Mouse (Mus musculus) hindlimb bud, embryonic 11.5 days (tissue): ENCODE results near the gene Tnks2.
A peak's percentile ranks its signal among the peaks of the same experiment; 100 is the strongest.
"Not testable (repeated sequence)": the region's sequence is repeated elsewhere in the genome, so short reads cannot be mapped to it uniquely, and the experiment has no call there.

Experiments used
- DNase-seq: peaks from one replicate; pipeline ENCODE4 v3.0.0-alpha.2; 2012; ENCODE audit warnings: low read depth, low spot score; ENCODE audit errors: extremely low spot score

The Tnks2 gene

DNA sequence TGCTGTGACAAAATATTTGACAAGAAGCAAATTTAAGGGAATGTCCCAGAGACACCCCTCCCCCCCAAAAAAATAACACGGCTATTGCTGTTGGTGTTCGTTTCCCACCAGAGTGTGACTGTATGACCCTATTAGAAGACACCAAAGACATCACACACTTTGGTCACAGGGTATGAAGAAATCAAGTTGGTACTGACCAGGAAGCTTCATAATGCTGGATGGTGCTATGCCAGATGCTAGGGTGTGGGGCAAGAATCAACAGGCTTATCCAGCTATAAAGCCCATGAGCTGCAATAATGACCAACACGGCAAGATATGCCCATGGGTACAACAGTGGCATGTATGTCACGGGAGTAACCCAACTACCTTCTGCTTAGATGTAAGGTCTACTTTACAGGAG lies 11.3 kb upstream of the Tnks2 start:
- DNase-seq: no peak

DNA sequence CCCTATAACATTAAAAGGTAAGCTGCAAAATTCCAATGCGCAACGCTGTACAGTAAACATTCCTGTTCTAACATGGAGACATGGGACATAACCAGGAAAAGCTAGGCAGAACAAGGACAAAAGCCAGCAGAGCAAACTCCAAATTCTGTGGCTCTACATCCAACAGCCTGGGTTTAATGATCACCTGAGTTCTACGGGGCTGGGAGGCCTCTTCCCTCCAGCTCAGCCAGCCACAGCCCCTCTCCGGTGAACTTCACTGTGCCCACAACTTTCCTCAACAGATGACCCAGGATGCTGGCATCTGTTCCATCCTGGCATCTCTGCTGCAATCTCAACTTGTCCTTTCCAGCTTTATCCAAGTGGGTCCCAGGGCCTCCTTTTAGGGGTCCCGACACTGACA lies 6.4 kb upstream of the Tnks2 start:
- DNase-seq: no peak

DNA sequence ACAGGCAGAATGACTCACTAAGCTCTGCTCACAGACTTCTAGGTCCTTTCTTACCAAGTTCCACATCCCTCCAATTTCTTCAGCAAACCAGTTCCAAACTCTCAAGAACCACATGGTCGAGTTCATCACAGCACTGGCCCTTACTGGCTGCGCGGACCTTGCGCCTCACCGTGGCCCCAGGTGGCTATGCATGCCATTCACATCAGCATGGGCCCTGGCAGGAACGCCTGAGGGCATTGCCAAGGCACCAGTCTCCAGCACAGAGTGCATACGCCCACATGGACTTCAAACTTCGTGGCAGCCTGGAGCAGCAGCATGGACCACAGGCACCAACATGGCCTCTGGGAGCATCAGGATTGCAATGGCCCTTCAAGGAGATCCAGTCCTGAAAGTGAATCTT lies 5.7 kb upstream of the Tnks2 start:
- no peak for DNase-seq

DNA sequence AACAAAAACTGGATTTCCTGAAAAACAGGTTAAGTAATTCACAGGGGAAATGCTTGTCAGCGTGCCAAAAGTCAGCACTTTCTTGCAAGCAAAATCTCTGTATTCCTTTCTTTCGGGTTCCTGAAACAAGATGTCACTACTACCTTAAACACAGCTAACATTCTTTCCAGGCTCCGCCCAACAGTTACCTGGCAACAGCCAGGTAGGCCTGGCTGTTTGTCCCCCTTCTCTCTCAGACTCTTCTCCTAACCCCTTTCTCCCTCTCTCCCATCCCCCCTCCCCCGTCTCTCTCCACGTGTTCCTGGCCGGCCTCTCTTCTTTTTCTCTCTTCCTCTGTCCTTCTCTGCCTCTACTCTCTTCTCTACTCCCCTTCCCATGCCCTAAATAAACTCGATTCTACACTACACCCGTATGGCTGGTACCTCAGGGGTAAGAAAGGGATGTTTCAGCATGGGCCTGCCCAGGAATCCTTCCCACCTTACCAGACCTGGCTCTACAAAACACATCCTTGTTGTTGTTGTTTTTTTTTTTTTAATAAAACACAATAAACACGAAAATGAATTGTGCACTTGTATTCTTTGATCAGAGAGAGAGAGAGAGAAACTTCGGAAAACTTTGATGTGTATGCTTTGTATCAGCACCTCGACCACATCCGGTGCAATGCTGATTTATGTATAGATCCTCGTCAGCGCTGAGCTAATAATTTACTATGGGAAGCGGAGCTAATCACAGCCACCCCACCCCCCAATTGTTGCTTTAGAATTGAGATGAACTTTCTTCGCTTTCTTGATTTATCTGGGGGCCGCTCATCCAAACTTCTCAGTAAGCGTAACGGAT lies 863 bp upstream of the Tnks2 start:
- peak; percentile 57 for DNase-seq

DNA sequence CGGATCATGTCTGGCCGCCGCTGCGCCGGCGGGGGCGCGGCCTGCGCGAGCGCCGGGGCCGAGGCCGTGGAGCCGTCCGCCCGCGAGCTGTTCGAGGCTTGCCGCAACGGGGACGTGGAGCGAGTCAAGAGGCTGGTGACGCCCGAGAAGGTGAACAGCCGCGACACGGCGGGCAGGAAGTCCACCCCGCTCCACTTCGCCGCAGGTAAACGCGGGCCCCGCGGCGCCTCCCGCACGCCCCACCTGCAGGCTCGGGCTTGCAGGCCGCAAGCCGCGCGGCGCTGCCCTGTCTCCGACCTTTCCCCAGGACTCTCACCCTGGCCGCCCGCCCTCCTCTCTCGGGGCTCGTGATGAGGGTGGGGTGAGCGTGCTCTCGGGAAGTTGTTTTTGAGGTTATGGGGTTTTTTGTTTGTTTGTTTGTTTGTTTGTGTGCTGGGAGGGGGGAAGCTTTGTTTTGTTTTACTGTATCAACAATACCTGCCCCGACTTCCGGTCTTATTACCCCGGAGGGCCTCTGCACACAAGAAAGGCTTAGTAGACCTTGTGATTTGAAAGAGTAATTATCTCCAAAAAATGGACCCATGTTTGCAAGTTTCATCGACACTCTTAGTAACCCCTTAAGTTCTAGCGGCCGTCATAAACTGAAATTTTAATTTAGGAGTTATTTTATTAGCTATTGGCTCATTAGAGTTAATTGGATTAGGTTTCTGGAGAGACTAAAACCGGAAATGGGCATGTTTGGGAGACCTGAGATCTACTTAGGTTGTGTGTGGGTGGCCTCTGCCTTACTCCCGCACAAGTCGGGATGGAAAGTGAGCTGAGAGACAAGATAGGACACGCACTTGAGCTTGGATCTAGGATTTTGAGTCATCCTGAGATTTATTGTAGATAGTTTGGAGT lies 750 bp downstream of the Tnks2 start:
- peak; percentile 44 for DNase-seq

DNA sequence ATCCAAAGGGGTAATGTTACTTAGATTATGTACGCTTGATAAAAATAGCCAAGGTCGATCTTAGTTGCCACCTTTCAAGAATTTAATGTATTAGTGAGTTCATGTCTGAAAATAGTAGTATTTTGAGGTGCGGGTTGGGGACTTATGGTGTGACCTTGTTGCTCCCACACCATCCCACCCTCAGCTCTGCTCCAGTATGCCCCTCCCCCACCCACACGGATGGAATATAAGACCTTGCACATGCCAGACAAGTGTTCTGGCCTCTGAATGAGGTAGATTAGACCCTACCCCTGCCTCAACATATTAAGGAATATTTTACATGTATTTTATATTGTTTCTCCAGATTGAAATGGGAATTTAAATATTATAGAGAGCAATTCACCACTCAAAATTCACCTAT lies 2.0 kb downstream of the Tnks2 start:
- DNase-seq: no peak

DNA sequence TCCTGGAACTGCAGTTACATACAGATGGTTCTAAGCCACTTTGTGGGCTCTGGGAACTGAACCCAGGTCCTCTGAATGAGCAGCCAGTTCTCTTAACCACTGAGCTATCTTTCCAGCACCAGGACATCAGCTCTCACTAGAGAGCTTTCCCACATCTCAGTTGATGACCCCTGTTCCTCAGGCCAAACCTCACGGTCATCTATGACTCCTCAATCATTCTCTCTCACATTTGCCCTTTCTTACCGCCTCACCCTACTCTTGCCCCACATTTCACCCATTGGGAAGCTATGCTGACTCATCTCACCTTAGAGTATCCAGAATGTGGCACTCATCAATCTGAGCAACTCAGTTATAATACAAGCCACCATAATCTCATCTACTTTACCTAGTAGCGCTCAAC lies 6.3 kb downstream of the Tnks2 start:
- no peak for DNase-seq

DNA sequence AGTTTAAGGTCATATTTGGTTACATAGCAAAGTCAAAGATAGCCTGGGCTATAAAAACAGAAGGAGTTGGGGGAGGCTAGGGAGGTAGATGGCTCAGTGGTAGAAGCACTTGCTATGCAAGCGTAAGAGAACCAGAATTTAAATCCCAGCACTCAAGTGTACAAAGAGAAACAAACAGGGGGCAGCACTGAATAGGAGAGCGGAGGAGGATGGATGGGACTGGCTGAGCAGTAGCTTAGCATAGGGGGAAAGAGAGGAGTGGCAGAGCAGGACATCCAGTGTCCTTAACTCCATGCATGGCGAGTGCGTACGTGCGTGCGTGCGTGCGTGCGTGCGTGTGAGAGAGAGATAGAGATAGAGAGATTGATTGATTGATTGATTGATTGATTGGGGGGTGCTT lies 9.8 kb downstream of the Tnks2 start:
- DNase-seq: no peak

DNA sequence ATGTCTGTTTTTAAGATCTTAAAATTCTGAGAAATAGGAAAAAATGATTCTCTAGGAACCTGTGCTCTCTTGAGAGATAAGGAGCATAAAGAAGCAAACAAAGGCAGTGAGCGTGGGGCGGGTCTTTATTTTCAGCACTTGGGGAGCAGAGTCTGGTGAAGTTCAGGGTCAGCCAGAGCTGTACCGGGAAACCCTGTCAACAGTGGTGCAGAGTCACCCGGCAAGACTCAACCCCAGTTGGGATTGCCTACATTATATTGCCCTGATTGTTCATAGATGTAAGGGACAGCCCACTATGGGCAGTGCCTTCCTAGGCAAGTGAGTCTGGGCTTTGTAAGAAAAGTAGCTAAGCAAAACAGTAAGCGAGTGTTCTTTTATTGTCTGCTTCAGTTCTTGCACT lies 11.9 kb downstream of the Tnks2 start:
- DNase-seq: no peak

DNA sequence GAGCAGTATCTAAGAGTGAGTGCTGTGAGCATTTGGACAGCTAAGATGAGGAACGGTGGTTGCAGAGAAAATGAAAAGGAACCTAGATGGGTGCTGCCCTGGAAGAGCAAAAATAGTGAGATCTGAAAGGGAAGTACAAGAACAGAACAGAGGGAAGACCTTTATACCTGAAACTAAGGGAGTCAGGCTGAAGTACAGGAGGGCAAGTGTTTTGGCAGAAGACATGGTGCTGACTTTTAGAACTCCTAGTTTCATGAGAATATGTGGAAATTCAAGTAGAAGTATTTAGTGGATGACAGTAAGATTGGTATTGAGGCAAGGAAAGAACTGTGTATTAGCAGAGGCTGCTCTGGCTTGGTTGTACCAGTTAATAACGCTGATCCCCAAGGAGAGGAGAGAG lies 19.8 kb downstream of the Tnks2 start:
- DNase-seq: no peak

DNA sequence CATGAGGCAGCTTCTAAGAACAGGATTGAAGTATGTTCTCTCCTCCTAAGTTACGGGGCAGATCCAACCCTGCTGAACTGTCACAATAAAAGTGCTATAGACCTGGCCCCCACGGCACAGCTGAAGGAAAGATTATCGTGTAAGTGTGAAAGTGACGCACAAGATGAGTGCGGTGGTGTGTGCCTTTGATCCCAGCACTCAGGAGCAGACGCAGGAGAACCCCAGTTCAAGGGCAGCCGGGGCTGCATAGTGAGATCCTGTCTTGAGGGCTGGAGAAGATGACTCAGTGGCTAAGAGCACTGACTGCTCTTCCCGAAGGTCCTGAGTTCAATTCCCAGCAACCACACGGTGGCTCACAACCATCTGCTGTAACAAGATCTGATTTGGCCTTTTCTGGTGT lies 23.8 kb downstream of the Tnks2 start:
- DNase-seq: no peak

DNA sequence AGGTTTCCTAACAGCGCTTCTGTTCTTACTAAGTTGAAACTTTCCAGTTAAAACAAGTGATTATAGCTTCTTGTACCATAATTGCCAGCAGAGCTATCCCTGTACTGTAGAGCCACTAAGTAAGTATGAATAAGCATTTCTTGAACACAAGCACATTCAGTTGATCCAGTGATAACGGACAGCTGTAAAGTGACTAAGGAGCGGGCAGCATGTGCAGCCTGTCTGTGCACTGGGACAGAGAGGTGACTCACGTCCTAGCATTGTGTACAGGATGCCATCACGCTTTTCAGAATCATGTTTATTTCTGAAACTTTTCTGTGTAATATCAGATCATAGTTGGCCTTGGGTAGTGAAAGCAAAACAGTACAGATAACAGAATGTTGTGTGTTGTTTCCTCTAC lies 26.4 kb downstream of the Tnks2 start:
- DNase-seq: no peak

DNA sequence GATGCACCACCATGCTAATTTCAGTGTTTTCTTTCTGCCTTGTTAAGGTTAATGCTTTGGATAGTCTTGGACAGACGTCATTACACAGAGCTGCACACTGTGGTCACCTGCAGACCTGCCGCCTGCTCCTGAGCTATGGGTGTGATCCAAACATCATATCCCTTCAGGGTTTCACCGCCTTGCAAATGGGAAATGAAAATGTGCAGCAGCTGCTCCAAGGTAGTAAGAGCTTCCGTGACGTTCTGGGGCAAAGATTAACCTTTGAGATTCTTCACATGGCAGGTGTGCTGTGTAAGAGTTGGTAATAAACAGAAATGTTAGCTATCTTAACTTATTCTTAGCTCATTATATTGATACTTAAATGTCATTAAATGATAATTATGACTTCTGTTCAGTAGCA lies 31.9 kb downstream of the Tnks2 start:
- DNase-seq: no peak

DNA sequence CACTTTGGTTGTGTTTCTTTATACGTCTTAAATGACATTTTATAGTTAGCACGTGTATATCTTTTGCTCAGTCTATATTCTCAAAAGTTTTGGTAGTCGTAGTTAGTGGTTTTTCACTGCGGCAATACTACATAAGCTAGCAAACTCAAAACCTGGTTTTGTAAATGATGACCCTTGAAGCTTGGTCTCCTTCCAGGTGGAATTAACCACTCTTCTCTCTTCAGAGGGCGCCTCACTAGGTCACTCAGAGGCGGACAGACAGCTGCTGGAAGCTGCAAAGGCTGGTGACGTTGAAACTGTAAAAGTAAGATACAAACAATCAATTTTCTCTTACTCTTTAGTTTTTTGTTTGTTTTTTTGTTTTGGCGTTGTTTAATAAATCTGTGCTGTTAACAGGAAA lies 33.4 kb downstream of the Tnks2 start:
- DNase-seq: no peak

DNA sequence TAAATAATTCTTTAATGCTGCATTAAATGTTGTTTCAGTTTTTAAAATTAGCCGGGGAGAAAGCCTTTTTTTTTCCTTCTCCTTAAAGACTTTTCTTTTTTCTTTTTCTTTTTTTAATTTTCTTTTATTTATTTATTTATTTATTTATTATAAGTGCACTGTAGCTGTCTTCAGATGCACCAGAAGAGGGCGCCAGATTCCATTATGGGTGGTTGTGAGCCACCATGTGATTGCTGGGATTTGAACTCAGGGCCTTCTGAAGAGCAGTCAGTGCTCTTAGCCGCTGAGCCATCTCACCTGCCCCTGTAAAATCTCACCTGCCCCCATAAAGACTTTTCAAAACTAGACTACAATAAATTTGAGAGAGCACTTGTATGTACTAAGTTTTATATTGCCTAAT lies 34.6 kb downstream of the Tnks2 start:
- DNase-seq: not testable (repeated sequence)

DNA sequence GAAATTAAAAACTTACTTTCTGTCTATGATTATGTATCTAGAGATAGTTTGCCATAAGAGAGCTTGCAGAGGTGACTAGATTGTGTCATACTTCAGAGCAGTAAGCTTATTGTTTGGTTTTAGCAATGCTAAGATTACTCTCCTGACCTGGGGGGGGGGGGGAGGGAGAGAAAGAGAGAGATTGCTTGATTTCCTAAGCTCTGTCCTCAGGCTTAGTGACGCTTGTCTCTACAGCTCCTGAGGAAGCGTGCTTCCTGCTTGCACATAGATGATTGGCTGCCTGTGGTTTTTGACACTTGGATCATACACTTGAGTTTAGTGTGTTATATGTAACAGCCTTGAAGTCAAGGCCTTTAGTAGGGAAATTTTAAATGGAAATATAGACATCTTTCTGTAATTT lies 40.6 kb downstream of the Tnks2 start:
- DNase-seq: no peak

DNA sequence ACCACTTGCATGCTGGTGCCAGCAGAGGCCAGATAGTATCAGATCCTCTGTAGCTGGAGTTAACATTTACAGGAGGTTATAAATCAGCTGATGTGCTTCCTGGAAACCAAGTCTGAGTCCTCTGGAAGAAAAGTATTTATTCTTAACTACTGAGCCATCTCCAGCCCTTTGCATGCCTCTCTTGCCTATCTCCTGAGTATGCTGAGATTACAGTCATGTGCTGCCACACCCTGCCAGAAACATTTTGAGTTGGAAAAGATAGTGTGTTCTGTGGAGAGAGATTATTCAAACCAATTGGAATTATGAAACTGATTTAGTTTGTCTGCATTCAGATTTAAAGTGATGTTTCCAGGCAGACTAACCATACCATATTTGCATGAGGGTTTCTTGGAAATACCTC lies 43.3 kb downstream of the Tnks2 start:
- DNase-seq: no peak

DNA sequence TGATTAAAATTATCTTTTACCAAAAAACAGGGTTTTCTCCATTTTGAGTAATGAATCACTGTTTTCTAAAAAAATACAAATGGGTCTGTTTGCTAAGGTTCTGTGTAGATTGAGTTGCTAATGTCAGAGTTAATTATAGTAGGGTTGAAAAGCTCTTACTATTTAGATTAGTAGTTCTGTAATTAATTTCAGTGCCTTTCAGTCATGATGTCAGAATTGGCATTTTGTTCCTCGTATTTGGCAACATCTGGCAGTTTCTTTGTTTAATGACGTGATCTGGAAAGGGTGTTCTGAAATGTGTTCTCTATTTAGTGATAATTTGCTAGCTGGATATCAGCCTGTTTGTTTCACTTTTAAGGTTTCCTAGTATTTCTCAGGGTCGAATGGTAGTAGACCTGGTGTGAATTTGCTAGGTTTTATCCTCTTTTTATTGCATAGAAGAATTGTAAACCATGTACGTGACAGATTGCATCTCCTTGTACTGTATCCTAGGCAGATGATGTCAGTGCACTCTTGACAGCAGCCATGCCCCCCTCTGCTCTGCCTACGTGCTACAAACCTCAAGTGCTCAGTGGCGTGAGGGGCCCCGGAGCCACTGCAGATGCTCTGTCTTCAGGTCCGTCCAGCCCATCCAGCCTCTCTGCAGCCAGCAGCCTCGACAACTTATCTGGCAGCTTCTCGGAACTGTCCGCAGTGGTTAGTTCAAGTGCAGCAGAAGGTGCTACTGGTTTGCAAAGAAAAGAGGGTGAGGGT lies 44.9 kb downstream of the Tnks2 start:
- DNase-seq: no peak

DNA sequence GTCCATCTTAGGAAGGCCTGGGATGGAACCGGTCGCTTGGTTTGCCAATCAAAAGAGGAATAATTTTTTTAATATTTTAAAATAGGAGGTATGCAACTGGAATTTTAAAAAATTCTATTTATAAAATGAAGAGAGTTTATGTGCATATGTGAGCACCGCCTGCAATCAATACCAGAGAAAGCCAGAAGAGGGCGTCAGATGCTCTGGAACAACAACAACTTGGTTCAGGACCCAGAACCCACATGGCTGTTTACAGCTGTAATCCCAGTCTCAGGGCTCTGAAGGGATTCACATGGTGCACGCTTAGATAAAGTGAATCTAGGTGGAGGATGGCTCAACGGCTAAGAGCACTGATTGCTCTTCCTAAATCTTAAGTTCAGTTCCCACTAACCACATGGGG lies 49.1 kb downstream of the Tnks2 start:
- no peak for DNase-seq

DNA sequence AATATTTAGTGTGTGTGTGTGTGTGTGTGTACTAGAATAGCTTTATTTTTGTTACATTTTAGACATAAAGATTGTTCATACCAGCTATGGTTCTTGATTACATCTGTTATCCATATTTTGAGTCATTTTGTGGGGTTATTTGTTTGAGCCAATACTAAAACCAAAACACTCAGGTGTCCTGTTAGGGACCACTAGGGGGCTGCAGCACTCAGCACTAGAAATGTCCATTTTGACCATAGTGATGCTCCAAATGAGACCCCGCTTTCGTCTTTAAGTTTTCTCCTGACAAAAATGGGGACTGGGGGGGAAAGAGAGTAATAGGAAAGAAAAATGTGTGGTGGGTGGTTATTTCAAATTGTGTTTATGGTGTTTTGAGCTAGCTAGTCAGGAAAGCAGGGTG lies 52.3 kb downstream of the Tnks2 start:
- no peak for DNase-seq

DNA sequence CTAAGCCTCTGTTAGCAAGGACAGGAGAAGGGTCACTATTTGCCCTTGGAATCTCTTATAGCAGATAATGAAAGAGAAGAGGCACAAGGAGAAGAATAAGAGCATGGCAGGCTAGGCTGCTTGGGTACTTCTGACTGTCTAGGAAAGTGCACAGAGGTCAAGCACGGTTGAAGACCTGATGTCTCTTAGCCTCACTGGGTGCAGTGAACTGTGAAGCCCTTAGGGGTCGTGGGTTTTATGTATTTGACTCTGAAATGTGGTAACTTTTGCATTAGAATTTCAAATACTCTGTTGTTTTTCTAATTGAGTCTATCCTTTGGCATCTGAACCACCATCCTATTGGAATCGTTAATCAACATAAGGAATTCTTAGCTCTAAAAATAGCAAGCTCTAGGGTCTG lies 53.7 kb downstream of the Tnks2 start:
- no peak for DNase-seq

DNA sequence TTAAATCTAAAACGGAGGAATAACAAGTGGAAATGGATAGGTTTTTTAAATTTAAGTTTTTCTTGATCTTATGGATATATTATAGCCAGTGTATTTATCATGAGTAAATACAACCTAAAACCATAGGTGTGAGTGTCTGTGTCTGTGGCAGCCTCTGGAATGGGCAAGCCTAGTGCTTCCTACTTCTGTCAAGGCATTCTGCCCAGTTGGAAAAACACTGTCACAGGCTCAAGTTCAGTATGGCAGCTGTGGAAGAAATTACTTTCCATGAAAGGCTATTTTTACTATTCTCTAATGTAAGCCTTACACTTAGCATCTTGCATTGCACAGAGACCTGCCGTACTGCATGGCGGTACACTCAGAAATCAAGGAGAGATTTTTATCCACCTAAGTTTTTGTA lies 57.7 kb downstream of the Tnks2 start:
- no peak for DNase-seq
